Mouse (Mus musculus): ENCODE measurements at regions not wholly inside any gene's neighbourhood (a gene's known extent, or its start where the extent isn't known, plus 50 kb on each side); places are given as distances from the start of the nearest gene placed in this dataset.
A peak's percentile ranks its signal among the peaks of the same experiment; 100 is the strongest.

DNA sequence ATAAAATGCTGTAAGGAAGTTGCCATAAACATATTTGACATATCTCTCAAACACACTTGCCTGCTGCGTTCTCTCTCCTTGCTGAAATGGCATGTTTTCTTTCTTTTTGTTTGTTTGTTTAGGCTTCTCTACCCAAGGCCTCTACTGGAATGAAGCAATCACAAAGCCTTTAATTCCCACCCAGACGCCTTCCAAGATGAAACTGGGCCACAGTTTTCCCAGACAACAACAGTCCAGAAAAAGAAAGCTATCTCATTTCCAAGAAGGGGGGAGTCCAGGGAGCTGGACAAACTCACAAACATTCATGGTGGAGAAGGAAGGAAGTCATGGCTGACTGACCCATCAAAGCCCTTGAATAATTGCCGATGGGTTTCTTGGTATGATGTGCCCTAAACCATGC is 234.1 kb downstream of the Gm45692 start:
- DNase-seq (ENCODE audit: low read depth, low spot score): peak; percentile 60

GRCm38 (mm10) chr8:26354516-26354915 is 235.2 kb downstream of the Gm45692 start:
- DNase-seq (ENCODE audit: low read depth, low spot score): no peak

DNA sequence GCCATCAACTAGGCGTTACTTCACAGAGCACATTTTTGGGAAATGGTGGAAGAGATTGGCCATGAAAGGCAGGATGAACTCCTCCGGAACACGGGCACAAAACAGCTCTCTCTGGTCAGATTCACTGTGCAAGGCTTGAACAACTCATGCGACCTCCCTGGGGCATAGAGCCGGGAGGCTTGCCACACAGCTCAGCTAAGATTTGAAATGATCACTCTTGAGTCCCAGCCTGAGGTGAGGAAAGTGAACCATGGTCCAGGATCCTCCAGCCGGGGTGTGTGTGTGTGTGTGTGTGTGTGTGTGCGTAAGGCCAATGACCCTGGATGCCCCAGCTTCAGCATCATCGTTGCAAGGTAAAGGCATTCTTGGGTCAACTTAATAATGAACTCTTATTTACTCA is 237.5 kb downstream of the Gm45692 start:
- peak; percentile 66 for DNase-seq (ENCODE audit: low read depth, low spot score)

DNA sequence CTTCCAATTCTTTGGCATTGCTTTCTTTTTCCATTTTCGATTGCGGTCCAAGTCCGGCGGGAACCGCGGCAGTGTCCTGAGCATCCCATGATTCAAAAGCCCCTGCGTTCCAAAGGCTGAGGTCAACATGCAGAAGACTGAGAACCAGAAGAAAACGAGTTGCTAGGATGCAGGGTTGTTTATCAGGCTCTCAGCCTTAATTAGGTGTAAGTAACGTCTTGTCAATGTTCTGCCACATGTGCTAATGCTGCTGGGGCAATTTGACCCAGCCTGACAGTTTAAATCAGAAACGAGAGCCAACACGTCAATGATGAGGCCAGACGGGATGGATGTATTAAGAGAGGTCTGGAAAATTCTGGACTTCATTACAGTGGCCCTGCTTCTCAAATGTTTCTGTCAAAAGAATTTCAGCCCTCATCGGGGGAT is 239.4 kb downstream of the Gm45692 start:
- DNase-seq (ENCODE audit: low read depth, low spot score): peak; percentile 64

DNA sequence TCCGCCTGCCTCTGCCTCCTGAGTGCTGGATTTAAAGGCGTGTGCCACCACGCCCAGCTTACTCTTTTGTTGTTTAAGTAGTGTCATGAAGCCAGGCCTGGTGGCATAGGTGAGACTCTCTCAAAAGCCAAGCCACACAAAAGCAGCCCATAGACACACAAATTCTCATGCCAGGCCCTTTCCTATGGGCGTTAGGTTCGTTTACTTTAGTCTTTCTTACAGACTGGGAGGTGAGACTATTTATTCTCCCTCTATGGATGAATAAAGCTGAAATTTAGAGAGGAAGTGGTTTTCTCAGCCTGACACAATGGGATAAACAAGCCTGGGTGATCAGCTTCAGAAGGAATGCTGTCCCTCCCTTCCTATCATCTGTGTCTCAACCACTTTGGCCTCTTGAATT is 243.0 kb downstream of the Gm45692 start:
- DNase-seq (ENCODE audit: low read depth, low spot score): no peak

DNA sequence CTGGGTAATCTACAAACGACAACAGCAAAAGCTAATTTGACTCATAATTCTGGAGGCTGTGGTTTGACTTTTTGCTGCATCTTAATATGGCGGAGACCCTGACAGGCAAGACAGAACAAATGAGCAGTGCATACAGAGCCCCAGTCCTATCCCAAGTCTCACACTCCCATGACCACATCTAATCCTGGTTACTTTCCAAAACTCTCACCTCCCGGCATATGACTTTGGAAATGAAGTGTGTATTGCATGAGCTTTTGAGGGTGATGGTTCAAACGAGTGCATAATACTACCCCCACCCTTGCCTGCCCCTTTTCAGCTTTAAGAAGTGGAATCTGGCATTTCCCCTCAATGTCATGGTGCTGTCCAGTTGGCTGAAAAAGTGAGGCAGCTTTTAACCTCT is 244.3 kb downstream of the Gm45692 start:
- no peak for DNase-seq (ENCODE audit: low read depth, low spot score)

DNA sequence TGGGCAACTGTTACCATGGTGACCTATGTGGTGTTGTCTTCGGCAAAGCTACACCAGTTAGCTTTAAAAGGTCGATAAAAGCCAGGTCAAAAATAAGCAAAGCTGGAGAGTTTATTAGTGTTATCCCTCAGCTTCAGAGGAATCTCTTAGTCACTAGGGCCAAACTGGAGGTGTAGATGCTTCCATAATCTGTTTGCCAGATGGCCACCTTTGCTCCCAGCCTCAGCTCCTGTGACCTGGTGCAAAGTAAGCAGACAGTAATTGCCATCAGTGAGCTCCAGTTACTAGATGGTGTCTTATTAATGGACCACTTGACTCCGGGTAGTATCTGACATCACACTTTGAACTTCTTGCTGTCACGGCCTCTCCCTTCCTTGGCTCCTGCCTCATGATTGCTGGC is 245.3 kb downstream of the Gm45692 start:
- no peak for DNase-seq (ENCODE audit: low read depth, low spot score)

DNA sequence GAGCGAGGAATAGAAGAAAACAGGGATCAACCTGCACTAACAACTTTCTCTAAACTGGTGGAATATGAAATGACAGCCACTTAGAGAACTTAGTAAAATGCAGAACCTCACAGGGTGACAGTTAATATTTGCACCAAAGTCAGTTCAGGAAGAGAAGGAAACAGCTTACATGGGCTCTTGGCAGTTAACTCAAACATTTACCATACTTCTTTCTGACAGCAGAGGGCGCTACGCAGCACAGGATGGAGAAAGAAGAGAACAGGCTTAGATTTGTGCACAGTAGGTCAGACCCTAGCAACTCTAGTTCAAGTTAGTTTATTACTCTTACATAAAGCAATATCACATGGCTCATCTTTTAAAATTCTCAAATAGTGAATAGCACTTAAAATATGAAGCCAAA is 261.3 kb downstream of the Gm45692 start:
- peak; percentile 61 for DNase-seq (ENCODE audit: low read depth, low spot score)

GRCm38 (mm10) chr8:26382426-26382825 is 263.1 kb downstream of the Gm45692 start:
- no peak for DNase-seq (ENCODE audit: low read depth, low spot score)

DNA sequence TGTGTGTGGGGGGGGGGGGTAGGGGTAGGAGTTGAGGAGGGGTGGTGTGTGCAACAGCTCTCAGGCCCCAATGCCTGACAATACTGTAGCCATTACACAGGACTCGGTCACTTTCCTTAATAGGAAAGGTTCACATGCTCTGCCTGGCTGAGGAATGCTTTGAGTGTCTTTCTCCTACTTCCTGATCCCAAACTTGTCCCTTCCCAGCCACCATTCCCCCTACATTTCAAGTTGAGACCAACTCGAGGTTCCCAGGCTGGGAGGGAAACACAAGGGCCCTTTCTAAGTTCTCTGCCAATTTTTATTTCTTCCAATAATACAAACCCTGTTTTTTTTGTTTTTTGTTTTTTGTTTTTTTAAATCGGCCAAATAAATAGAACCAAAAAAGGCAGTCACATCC is 264.6 kb downstream of the Gm45692 start:
- DNase-seq (ENCODE audit: low read depth, low spot score): peak; percentile 7

DNA sequence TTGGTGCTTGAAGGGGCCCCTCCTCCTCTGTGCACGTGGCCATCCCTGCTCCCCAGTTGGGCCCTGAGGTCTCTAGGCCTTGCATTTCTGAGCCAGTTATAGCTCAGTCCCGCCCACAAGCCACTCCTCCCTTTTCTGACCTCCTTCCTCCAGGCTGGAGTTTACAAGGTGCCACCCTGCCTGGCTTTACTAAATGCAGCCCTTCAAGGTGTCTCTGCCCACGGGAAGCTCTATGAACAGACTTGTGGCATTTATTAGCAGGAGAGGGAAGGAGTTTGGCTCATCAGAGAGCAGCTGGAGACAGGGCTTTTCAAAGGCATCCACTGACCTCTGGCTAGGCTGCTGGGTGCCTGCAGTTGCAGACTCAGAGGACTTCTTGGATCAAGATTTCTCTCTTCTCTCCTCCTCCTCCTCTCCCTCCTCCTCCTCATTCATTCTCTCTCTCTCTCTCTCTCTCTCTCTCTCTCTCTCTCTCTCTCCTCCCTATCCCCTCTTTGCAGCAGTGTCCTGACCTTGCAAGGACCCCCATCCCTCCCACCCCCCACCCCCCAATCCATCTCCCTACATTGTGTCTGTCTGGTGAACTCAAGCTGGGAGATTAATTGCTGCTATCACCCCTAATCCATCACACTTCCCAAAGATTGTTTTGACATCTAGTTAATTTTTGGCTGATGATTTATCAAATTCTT is 265.1 kb downstream of the Gm45692 start:
- DNase-seq (ENCODE audit: low read depth, low spot score): peak; percentile 37

DNA sequence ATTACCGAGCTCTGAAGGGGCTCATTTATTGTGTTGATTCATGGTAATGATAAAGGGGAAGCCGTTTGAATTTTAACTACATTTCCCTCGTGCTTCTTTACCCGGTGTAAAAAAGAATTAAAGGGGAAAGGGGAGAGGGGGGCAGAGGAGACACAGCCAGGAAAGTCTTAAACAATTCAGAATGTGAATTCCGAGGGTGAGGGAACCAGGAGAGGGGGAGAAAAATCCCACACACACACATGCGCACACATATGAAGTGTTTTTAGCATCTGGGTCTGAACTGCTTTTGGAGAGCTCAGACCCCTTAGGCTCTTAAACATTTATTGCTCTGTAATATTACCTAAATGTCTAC is 265.6 kb downstream of the Gm45692 start:
- no peak for DNase-seq (ENCODE audit: low read depth, low spot score)

DNA sequence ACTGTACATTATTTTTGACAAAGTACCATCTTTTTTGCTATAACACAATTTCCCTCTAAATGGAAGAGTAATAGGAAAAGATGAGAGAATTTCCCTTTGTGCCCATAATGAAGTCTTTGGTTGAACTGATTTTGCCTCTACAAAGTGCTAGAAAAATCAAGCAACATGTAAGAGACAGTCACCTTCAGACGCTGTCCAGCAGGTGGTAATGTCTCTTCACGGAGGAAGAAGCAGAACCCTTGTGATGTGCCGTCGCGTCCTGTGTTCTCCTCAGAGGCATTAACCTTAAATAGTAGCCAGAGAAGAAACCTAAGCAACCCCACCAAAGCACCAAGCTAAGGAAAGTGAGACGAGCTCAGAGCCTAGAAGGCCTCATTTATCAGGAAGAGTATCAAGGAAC is 275.7 kb downstream of the Gm45692 start:
- DNase-seq (ENCODE audit: low read depth, low spot score): no peak

GRCm38 (mm10) chr8:26420002-26420401 is 300.7 kb downstream of the Gm45692 start:
- no peak for DNase-seq (ENCODE audit: low read depth, low spot score)

DNA sequence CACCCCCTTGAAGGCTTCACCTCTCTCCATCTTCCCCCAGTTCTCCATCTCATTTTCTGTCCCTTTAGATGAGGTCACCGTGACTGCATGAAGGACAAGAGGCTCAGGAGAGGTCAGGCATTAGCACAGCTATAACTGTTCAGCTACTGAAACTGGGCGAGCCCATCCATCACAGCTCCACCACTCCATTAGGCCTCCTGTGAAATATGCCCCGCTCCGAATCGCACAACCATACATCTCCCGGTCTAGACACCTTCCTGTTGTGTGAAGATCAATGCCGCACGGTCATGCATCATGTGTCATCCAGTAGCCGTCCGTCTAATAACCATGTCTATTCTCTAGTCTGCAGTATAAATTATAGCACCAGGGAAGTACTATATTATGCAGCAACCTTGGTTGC is 301.2 kb downstream of the Gm45692 start:
- DNase-seq (ENCODE audit: low read depth, low spot score): no peak

DNA sequence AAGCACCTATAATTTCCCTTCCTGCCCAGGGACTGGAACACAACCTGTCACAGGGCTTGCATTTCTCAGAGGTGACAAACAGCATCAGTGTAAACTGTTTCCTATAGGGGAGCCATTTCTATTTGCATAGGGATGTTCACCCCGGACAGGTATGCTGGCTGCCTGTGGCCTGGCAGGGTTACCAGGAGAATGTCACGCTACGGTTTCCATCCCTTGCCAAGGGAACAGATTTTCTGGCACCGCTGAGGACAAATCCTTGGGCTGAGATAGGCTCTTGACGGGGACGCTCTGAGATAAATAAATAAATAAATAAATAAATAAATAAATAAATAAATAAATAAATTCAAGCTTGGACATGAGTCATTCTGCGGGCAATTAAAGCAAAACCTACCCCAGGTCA is 308.0 kb downstream of the Gm45692 start:
- DNase-seq (ENCODE audit: low read depth, low spot score): no peak

GRCm38 (mm10) chr8:26429751-26430327 is 310.5 kb downstream of the Gm45692 start:
- no peak for DNase-seq (ENCODE audit: low read depth, low spot score)

DNA sequence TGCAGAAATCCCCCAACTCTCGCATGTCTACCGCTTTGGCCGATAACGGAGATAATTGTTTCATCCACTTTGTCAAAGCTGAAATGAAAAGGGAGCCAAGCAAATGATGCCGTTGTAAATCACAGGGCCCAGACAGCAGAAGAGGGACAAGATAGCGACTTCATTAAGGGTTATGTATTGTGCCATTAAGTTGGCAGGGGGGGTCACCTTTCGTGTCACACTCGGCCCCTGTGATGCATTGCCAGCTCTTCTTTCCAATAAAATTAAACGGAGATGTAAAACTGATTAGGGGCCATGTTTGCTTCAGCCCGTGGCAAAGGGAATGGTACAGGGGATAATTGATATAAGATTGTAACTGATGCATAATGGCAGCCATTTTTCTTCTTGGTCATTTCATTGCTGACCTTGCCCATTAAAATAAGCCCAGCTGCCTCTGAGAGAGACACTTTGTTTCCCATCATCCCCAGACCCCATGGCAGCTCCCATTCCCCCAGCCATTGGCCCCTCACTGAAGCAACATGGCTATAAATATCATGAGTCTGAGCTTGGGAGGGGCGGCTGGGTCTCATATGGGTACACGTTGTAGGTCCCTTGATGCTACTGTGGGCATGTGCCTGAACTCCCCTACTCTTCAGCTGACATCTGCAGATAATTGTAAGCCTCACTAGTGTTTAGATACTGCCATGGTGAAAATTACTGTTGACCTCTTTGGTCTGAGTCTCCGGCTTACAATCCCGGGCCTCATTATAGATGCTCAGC is 313.0 kb downstream of the Gm45692 start:
- no peak for DNase-seq (ENCODE audit: low read depth, low spot score)

DNA sequence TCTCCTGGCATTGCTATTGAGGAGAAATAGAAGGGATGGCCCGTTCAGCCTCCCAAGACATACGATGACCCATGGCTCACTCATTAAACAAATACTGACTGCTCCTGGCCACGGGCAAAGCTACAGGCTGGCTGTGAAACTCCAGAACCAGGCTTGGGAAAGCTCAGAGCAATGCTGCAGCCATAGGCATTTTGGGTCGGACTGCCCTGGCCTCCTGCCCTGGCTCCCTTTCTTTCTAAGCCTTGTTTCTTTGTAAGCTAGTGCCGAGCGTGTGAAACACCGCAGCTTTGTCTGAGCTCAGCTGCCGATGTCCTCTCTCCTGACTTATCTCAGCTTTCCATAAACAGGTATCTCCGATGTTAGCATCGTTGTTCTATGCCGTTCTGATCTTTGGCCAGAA is 316.9 kb downstream of the Gm45692 start:
- no peak for DNase-seq (ENCODE audit: low read depth, low spot score)

DNA sequence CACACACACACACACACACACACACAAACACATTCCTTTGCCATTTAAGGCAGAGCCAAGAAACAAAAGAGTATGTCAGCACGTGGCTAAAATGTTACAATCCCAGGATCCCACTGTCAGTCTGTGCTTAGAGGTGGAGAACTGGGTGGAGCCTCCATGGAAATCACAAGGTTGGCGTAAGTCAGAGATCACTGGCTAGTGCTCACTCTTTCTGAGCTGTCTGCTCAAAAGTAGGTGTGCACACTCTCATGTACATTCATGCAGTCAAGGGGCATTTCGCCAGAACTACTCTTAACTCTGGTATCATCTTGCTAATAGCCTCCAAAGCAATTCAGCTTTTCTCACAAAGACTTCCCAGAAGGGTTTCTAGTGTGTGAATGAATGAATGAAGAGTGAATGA is 318.2 kb downstream of the Gm45692 start:
- DNase-seq (ENCODE audit: low read depth, low spot score): no peak

DNA sequence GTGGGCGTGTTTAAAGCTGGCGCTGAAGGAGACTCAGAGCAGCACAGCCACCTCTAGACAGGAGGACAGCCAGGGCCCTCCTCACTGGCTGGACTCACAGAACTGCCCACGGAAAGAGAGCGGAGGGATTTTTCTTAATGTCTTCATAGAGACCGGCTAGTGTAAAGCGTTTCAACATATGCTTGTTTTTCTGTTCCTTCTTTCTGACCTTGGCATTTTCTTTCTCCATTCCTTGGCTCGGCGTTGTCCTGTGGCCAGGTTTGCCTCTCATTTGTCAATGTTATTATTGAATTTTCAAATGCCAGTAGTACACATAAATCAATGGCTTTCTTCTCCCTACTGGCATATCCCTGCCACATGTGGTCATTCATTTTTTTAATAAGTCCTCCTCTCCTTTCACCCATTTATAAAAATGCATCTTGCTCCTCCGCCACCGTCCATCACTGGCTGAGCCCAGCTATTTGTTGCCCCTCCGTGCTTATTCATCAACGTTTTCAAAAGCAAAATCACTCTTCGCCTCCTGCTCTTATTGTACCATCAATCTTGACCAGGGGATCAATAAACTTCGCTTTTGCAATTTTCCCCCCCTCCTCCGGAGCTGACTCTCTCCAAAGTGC is 319.0 kb downstream of the Gm45692 start:
- no peak for DNase-seq (ENCODE audit: low read depth, low spot score)

DNA sequence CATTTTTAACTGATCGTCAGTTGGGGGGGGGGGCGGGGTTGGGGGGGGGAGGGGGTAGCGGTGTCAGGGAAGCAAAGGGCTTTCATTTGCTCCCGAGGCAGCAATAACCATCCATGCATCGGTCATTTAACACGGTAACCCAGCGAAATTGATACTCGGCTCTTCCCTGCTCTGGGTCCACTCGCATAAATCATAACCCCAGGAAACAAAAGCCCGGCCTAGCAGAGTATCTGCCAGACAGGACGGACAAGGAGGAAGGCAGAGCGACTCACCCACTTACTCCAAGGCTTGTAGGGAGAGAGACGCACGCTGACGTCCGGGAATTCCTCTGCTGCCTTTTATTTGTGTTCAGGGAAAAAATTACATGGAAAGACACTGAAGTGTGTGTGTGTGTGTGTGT is 319.5 kb downstream of the Gm45692 start:
- DNase-seq (ENCODE audit: low read depth, low spot score): no peak

Data from skeletal muscle tissue, adult 2 months (tissue).